Mouse (Mus musculus) embryo, embryonic 11 days (tissue): ENCODE results near the gene Parpbp.

Experiments used
- DNase-seq: peaks from one replicate; pipeline ENCODE4 v3.0.0-alpha.2; 2015

Parpbp gene

GRCm38 (mm10) chr10:88146707-88147477 lies at the start of gene Parpbp, which contains the start of gene Nup37:
TSS of gene Parpbp (minus strand) at chr10:88146941.
TSS of gene Nup37 (plus strand) at chr10:88146992.
- peak; percentile 94 for DNase-seq

GRCm38 (mm10) chr10:88167438-88168077 lies 20.8 kb upstream of the Parpbp start:
- no peak for DNase-seq

- no peak for DNase-seq
Measured at GRCm38 (mm10) chr10:88166158-88166557, 19.4 kb upstream of the Parpbp start.

- DNase-seq: no peak
Measured at GRCm38 (mm10) chr10:88162676-88163075, 15.9 kb upstream of the Parpbp start.

GRCm38 (mm10) chr10:88162096-88162495 lies 15.4 kb upstream of the Parpbp start:
- no peak for DNase-seq

- no peak for DNase-seq
Measured at GRCm38 (mm10) chr10:88151658-88152057, 4.9 kb upstream of the Parpbp start.

- DNase-seq: no peak
Measured at GRCm38 (mm10) chr10:88150381-88150780, 3.6 kb upstream of the Parpbp start.

GRCm38 (mm10) chr10:88146187-88146586 lies 554 bp downstream of the Parpbp start:
- peak; percentile 2 for DNase-seq

GRCm38 (mm10) chr10:88135630-88136029 lies 11.1 kb downstream of the Parpbp start:
- no peak for DNase-seq

- DNase-seq: peak; percentile 18
Measured at GRCm38 (mm10) chr10:88119721-88120120, 27.0 kb downstream of the Parpbp start.

GRCm38 (mm10) chr10:88113290-88113689 lies 33.5 kb downstream of the Parpbp start:
- DNase-seq: no peak

GRCm38 (mm10) chr10:88106169-88106568 lies 40.6 kb downstream of the Parpbp start:
- no peak for DNase-seq

- no peak for DNase-seq
Measured at GRCm38 (mm10) chr10:88090772-88091171, 56.0 kb downstream of the Parpbp start, which contains the start of gene Pmch. TSS of gene Pmch (plus strand) at chr10:88091072.

GRCm38 (mm10) chr10:88067377-88067776 lies 79.4 kb downstream of the Parpbp start:
- DNase-seq: no peak

GRCm38 (mm10) chr10:88064872-88065271 lies 81.9 kb downstream of the Parpbp start:
- DNase-seq: no peak

- peak; percentile 30 for DNase-seq
Measured at GRCm38 (mm10) chr10:88063436-88063835, 83.3 kb downstream of the Parpbp start.

- DNase-seq: no peak
Measured at GRCm38 (mm10) chr10:88056950-88057649, 89.6 kb downstream of the Parpbp start.

- DNase-seq: no peak
Measured at GRCm38 (mm10) chr10:88054233-88054985, 92.3 kb downstream of the Parpbp start.

- peak; percentile 87 for DNase-seq
Measured at GRCm38 (mm10) chr10:88046098-88046771, 100.5 kb downstream of the Parpbp start.

GRCm38 (mm10) chr10:88044297-88044696 lies 102.4 kb downstream of the Parpbp start:
- DNase-seq: no peak
